Mouse (Mus musculus): ENCODE measurements around the gene 2310061I04Rik. TPM values are rescaled to one million over a fixed set of nuclear protein-coding genes. Genes with fewer than 3 reads are reported as not detected.

The 2310061I04Rik gene
- polyA plus RNA-seq, 1 experiment, result 132 TPM

- no peak overlapping the region for H3K4me3 ChIP-seq (ENCODE audit: insufficient read depth, low read depth, low read length)
- DNase-seq, result no peak
- 92% methylated on average over 3 of the region's 3 CpGs for WGBS
- H3K27me3 ChIP-seq (replicated peaks; ENCODE audit: control insufficient read depth, insufficient read depth, low read length), result no peaks in the 10 kb centered on the region
- TF ChIP-seq POLR2A (IDR thresholded peaks at IDR 0.05; ENCODE audit: low read depth, low read length) (no peak), CTCF (conservative IDR thresholded peaks at IDR 0.05; ENCODE audit: insufficient read depth, insufficient read length, low read depth, low read length) (peak; percentile 31; the same call in 1 of the 2 replicates)
- H3K4me1 ChIP-seq (ENCODE audit: control insufficient read depth, insufficient read depth, low read length), result 0 out of 2 replicates have a peak, but pooled peaks cover 5% of the 10 kb centered on the region
- H3K27ac ChIP-seq (ENCODE audit: insufficient read depth, low read depth, low read length), result no peak overlapping the region
- no peaks in the 10 kb centered on the region for H3K36me3 ChIP-seq (ENCODE audit: control insufficient read depth, insufficient read depth, low read length)
These were observed 53.7 kb downstream of the 2310061I04Rik start for GRCm38 (mm10) chr17:35843514-35843913.

Other genes with a start within 250 kb of the 2310061I04Rik start
- 21.5 and 31.3 TPM in 2 replicates for gene Vars2, start 229.8 kb downstream of the 2310061I04Rik start, polyA plus RNA-seq (2012; rRNA removed)
- gene Gtf2h4, start 223.7 kb downstream of the 2310061I04Rik start, polyA plus RNA-seq (2012; rRNA removed), result 28.7 and 29.1 TPM in 2 replicates
- 91.2 and 109 TPM in 2 replicates for gene Ddr1, start 192.8 kb downstream of the 2310061I04Rik start, polyA plus RNA-seq (2012; rRNA removed)
- gene Ier3, start 75.7 kb downstream of the 2310061I04Rik start, polyA plus RNA-seq (2012; rRNA removed), result 26.3 and 28.4 TPM in 2 replicates
- 45.3 and 45.7 TPM in 2 replicates for gene Flot1, start 74.2 kb downstream of the 2310061I04Rik start, polyA plus RNA-seq (2012; rRNA removed)
- gene Tubb5, start 59.1 kb downstream of the 2310061I04Rik start, polyA plus RNA-seq (2012; rRNA removed), result 98.9 and 109 TPM in 2 replicates
- 5.7 TPM in 2 replicates for gene Mdc1, start 55.9 kb downstream of the 2310061I04Rik start, polyA plus RNA-seq (2012; rRNA removed)
- gene Nrm, start 36.1 kb downstream of the 2310061I04Rik start, polyA plus RNA-seq (2012; rRNA removed), result 4.0 and 6.3 TPM in 2 replicates
- 12.4 and 17.8 TPM in 2 replicates for gene Ppp1r18, start 31.8 kb downstream of the 2310061I04Rik start, polyA plus RNA-seq (2012; rRNA removed)
- 50.1 and 65.0 TPM in 2 replicates for gene Dhx16, start 17.6 kb downstream of the 2310061I04Rik start, polyA plus RNA-seq (2012; rRNA removed)
- 42.9 and 54.6 TPM in 2 replicates for gene Atat1, start 12.6 kb upstream of the 2310061I04Rik start, polyA plus RNA-seq (2012; rRNA removed)
- 91.4 and 94.1 TPM in 2 replicates for gene Mrps18b, start 19.0 kb upstream of the 2310061I04Rik start, polyA plus RNA-seq (2012; rRNA removed)
- gene Ppp1r10, start 19.0 kb upstream of the 2310061I04Rik start, polyA plus RNA-seq (2012; rRNA removed), result 24.3 and 26.6 TPM in 2 replicates
- 59.4 and 63.6 TPM in 2 replicates for gene Abcf1, start 72.3 kb upstream of the 2310061I04Rik start, polyA plus RNA-seq (2012; rRNA removed)
- 20.5 and 23.8 TPM in 2 replicates for gene Gnl1, start 82.4 kb upstream of the 2310061I04Rik start, polyA plus RNA-seq (2012; rRNA removed)
- 18.5 and 19.0 TPM in 2 replicates for gene Prr3, start 82.8 kb upstream of the 2310061I04Rik start, polyA plus RNA-seq (2012; rRNA removed)
- 3.5 and 5.4 TPM in 2 replicates for gene H2-T24, start 123.1 kb upstream of the 2310061I04Rik start, polyA plus RNA-seq (2012; rRNA removed)
- 174 and 175 TPM in 2 replicates for gene H2-T23, start 135.4 kb upstream of the 2310061I04Rik start, polyA plus RNA-seq (2012; rRNA removed)
- gene H2-T22, start 145.3 kb upstream of the 2310061I04Rik start, polyA plus RNA-seq (2012; rRNA removed), result 70.6 and 73.2 TPM in 2 replicates
- not detected in 2 replicates for gene Gm6034, start 145.5 kb upstream of the 2310061I04Rik start, polyA plus RNA-seq (2012; rRNA removed)
- gene Gm11127, start 160.9 kb upstream of the 2310061I04Rik start, polyA plus RNA-seq (2012; rRNA removed), result 13.9 and 14.8 TPM in 2 replicates
- 0.15 and 0.36 TPM in 2 replicates for gene Gm19684, start 224.2 kb upstream of the 2310061I04Rik start, polyA plus RNA-seq (2012; rRNA removed)
- gene Gm7030, start 232.0 kb upstream of the 2310061I04Rik start, polyA plus RNA-seq (2012; rRNA removed), result 0.19 TPM in 1 of 2 replicates, not detected in the other

Measured in kidney, adult 2 months (tissue).